Mouse (Mus musculus) lung, embryonic 15.5 days (tissue): ENCODE data around the gene Sctr. TPM values are rescaled to one million over a fixed set of nuclear protein-coding genes. Genes with fewer than 3 reads are reported as not detected.

Experiments used
- polyA plus RNA-seq: library from polyadenylated mRNA; unstranded; fragments of >200 nt; fragmentation: Nextera tagmentation; extraction: Ambion mirVana; gene quantifications from 2 replicates; pipeline ENCODE4 v1.2.1, GENCODE M21; 2015

The Sctr gene
- polyA plus RNA-seq, 1 experiment from 2014 or later = 0.19 TPM

Other genes starting within 250 kb of the Sctr start
- gene Ptpn4, start 169.3 kb upstream of the Sctr start, polyA plus RNA-seq = 6.1 and 7.2 TPM in 2 replicates
- gene Tmem177, start 93.7 kb upstream of the Sctr start, polyA plus RNA-seq = 6.7 and 7.7 TPM in 2 replicates
- gene Cfap221, start 9.7 kb upstream of the Sctr start, polyA plus RNA-seq = 0.34 and 0.39 TPM in 2 replicates
- gene Tmem37, start 67.2 kb downstream of the Sctr start, polyA plus RNA-seq = 9.0 and 9.1 TPM in 2 replicates
- gene Dbi, start 114.2 kb downstream of the Sctr start, polyA plus RNA-seq = 442 and 452 TPM in 2 replicates
- 14.4 and 14.7 TPM in 2 replicates for gene 3110009E18Rik, start 114.3 kb downstream of the Sctr start, polyA plus RNA-seq